Mouse (Mus musculus) myocyte (in vitro differentiated cells): ENCODE data around the gene Btg1. TPM values are rescaled to one million over a fixed set of nuclear protein-coding genes. Genes with fewer than 3 reads are reported as not detected.

ENCODE experiments used
- H3K27me3 ChIP-seq: one replicate; pipeline ENCODE4 v1.6.1; 2011; ENCODE audit not compliant: control insufficient read depth, insufficient read depth, insufficient read length
- H3K36me3 ChIP-seq: one replicate; pipeline ENCODE4 v1.6.1; 2011; ENCODE audit not compliant: control insufficient read depth, insufficient read depth
- H3K4me2 ChIP-seq: one replicate; pipeline ENCODE4 v1.6.1; 2011; ENCODE audit warnings: low read depth, control low read depth
- H3K4me3 ChIP-seq: one replicate; pipeline ENCODE4 v1.5.1; 2011; ENCODE audit warnings: mild to moderate bottlenecking, control low read depth, moderate library complexity
- H3K79me2 ChIP-seq: one replicate; pipeline ENCODE4 v1.6.1; 2011; ENCODE audit not compliant: control insufficient read depth, insufficient read depth
- H3ac ChIP-seq: one replicate; pipeline ENCODE4 v1.6.1; 2011; ENCODE audit not compliant: control insufficient read depth, insufficient read length
- CEBPB ChIP-seq: IDR thresholded peaks from 2 replicates; pipeline ENCODE4 v1.6.1; 2011; ENCODE audit warnings: mild to moderate bottlenecking, moderate library complexity; ENCODE audit not compliant: poor library complexity, insufficient read depth, severe bottlenecking
- E2F4 ChIP-seq: IDR thresholded peaks from one replicate; pipeline ENCODE4 v1.6.1; 2011; ENCODE audit warnings: mild to moderate bottlenecking, control low read depth, moderate library complexity; ENCODE audit not compliant: insufficient read depth
- MAX ChIP-seq: IDR thresholded peaks from one replicate; pipeline ENCODE4 v1.6.1; 2011; ENCODE audit warnings: low read depth, mild to moderate bottlenecking, control low read depth
- MYOD1 ChIP-seq, 3 experiments: IDR thresholded peaks; one replicate each; pipeline ENCODE4 v1.6.1; 2011; ENCODE audit warnings: control low read depth in 2 of 3, low read depth in 2 of 3, mild to moderate bottlenecking in 2 of 3, moderate library complexity in 1 of 3; ENCODE audit not compliant: insufficient read length in 2 of 3, control insufficient read depth in 1 of 3
- MYOG ChIP-seq, 3 experiments: IDR thresholded peaks; one replicate each; pipeline ENCODE4 v1.6.1; 2011; ENCODE audit warnings: control low read depth in 2 of 3, low read depth in 2 of 3, mild to moderate bottlenecking in 2 of 3; ENCODE audit not compliant: insufficient read length in 2 of 3, control insufficient read depth in 1 of 3, insufficient read depth in 1 of 3
- POLR2A ChIP-seq: IDR thresholded peaks from one replicate; pipeline ENCODE4 v1.6.1; 2011; ENCODE audit warnings: low read depth, mild to moderate bottlenecking, control low read depth, moderate library complexity; ENCODE audit not compliant: insufficient read length
- POLR2AphosphoS2 ChIP-seq: IDR thresholded peaks from one replicate; pipeline ENCODE4 v1.6.1; 2011; ENCODE audit warnings: low read depth, control low read depth; ENCODE audit not compliant: insufficient read length
- REST ChIP-seq: IDR thresholded peaks from one replicate; pipeline ENCODE4 v1.6.1; 2011; ENCODE audit warnings: mild to moderate bottlenecking, control low read depth, moderate library complexity; ENCODE audit not compliant: insufficient read depth, insufficient read length
- SRF ChIP-seq: IDR thresholded peaks from one replicate; pipeline ENCODE4 v1.6.1; 2011; ENCODE audit warnings: low read depth; ENCODE audit not compliant: control insufficient read depth, insufficient read length
- TCF12 ChIP-seq: IDR thresholded peaks from one replicate; pipeline ENCODE4 v1.6.1; 2011; ENCODE audit warnings: mild to moderate bottlenecking, control low read depth; ENCODE audit not compliant: poor library complexity, insufficient read depth, severe bottlenecking
- TCF3 ChIP-seq: IDR thresholded peaks from one replicate; pipeline ENCODE4 v1.6.1; 2011; ENCODE audit warnings: low read depth, control low read depth; ENCODE audit not compliant: insufficient read length
- USF1 ChIP-seq: IDR thresholded peaks from one replicate; pipeline ENCODE4 v1.6.1; 2011; ENCODE audit warnings: low read depth, mild to moderate bottlenecking, control low read depth, moderate library complexity
- polyA plus RNA-seq: library from polyadenylated mRNA; unstranded; fragments of >200 nt; fragmentation: generic; extraction: Trizol; gene quantifications from one replicate; pipeline ENCODE4 v1.2.1, GENCODE M21; 2012; ENCODE audit warnings: missing spikeins

The Btg1 gene
- polyA plus RNA-seq, 1 experiment: 49.9 TPM

DNA sequence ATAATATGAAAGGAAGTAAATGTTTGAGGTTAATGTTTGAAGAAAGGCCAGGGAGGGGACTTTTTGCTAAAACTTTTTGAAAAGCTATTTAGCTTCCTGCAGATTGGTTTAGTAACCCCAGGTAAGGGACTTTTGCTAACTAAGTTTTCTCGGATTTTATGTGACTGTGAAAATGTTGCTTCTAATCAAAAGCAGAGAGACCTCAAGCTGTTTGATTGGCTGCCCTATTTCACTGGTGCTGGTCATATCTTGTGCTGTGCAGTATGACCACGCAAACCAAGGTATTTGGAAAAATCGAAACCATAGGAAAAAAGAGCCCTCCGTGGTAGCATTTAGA, 30.0 kb upstream of the Btg1 start:
- Histone ChIP-seq H3K4me3 (no peak overlapping the region), H3ac (no peak overlapping the region), H3K4me2 (no peak overlapping the region)

DNA sequence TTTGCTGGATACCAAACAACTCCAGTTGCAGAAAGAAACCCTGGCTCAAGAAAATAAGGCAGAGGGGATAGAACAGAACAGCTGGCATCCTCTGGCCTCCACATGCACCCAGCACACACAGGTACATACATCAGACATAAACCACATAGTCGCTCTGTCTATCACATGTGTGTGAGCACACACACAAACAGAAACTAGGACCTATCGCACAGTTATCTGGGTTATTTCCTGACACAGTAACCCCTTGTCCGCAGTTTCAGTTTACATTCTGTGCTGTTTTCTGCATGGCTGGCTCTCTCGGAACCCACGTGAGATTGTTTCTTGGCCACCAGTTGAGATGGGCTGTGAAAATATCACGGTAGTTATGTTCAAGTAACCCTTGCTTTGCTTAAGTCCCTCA, 28.6 kb upstream of the Btg1 start:
- Histone ChIP-seq H3K36me3 (no peaks in the 10 kb centered on the region), H3K27me3 (no peaks in the 10 kb centered on the region), H3ac (no peak overlapping the region), H3K79me2 (no peaks in the 10 kb centered on the region), H3K4me2 (no peak overlapping the region), H3K4me3 (no peak overlapping the region)
- TF ChIP-seq E2F4 (no peak), MYOG (IDR thresholded peaks at IDR 0.05; ENCODE audit: control insufficient read depth in 1 of 3, insufficient read depth in 1 of 3, insufficient read length in 2 of 3, low read depth in 2 of 3) (no peak), POLR2AphosphoS2 (no peak), CEBPB (no peak), REST (no peak), MYOD1 (IDR thresholded peaks at IDR 0.05; ENCODE audit: control insufficient read depth in 1 of 3, insufficient read length in 2 of 3, low read depth in 2 of 3) (no peak), MAX (no peak), USF1 (no peak), SRF (no peak), TCF3 (no peak), POLR2A (no peak), TCF12 (no peak)

More for the DNA sequence above, 30.0 kb upstream of the Btg1 start:
- TF ChIP-seq CEBPB (no peak), POLR2A (no peak), E2F4 (no peak), TCF3 (no peak), USF1 (no peak), TCF12 (no peak), SRF (no peak), MYOG (IDR thresholded peaks at IDR 0.05; ENCODE audit: control insufficient read depth in 1 of 3, insufficient read depth in 1 of 3, insufficient read length in 2 of 3, low read depth in 2 of 3) (no peak), MAX (no peak), REST (no peak), POLR2AphosphoS2 (no peak), MYOD1 (IDR thresholded peaks at IDR 0.05; ENCODE audit: control insufficient read depth in 1 of 3, insufficient read length in 2 of 3, low read depth in 2 of 3) (no peak)
- H3K27me3 ChIP-seq: no peaks in the 10 kb centered on the region
- H3K79me2 ChIP-seq: no peaks in the 10 kb centered on the region
- no peaks in the 10 kb centered on the region for H3K36me3 ChIP-seq

DNA sequence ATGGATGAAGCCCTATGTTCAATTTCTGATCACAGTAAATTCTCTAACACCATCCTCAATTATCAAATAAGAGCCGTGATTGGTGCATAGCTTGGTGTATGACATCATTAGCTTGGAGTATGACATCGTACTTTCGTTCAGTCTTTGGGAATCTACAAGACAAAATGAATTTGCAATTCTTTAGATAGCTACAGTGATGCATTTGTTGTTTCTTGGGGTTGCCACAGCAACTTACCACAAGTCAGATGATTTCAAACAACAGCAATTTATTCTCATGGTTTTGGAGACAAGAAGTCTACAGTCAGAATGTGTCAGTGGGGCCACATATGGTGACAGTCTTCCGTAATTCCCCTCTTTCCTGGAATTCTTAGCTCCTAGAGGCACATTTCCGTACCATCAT, 27.0 kb upstream of the Btg1 start:
- Histone ChIP-seq H3K79me2 (no peaks in the 10 kb centered on the region), H3ac (no peak overlapping the region), H3K4me2 (no peak overlapping the region), H3K36me3 (no peaks in the 10 kb centered on the region), H3K4me3 (no peak overlapping the region), H3K27me3 (no peaks in the 10 kb centered on the region)
- TF ChIP-seq CEBPB (no peak), POLR2AphosphoS2 (no peak), TCF3 (no peak), MYOG (IDR thresholded peaks at IDR 0.05; ENCODE audit: control insufficient read depth in 1 of 3, insufficient read depth in 1 of 3, insufficient read length in 2 of 3, low read depth in 2 of 3) (no peak), MAX (no peak), E2F4 (no peak), TCF12 (no peak), REST (no peak), SRF (no peak), USF1 (no peak), MYOD1 (IDR thresholded peaks at IDR 0.05; ENCODE audit: control insufficient read depth in 1 of 3, insufficient read length in 2 of 3, low read depth in 2 of 3) (no peak), POLR2A (no peak)

DNA sequence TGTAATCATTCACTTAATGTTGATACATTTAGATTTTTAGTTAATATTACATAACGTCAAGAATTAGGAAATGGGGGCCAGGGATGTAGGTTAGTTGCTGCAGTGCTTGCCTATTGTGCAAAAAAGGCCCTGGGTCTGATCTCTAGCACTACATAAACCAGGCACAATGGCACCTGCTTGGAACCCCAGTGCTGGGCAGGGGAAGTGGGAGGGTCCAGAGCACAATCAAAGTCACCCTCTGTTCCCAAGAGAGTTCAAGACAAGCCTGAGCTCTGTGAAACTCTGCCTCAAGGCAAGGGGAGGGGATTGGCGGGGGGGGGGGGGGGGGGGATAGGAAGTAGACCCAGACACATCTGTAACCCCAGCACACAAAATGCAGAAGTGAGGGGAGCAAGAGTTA, 24.7 kb upstream of the Btg1 start:
- Histone ChIP-seq H3K79me2 (no peaks in the 10 kb centered on the region), H3K4me2 (no peak overlapping the region), H3K4me3 (no peak overlapping the region), H3ac (no peak overlapping the region), H3K27me3 (no peaks in the 10 kb centered on the region), H3K36me3 (no peaks in the 10 kb centered on the region)
- TF ChIP-seq MAX (no peak), SRF (no peak), POLR2AphosphoS2 (no peak), USF1 (no peak), CEBPB (no peak), MYOD1 (IDR thresholded peaks at IDR 0.05; ENCODE audit: control insufficient read depth in 1 of 3, insufficient read length in 2 of 3, low read depth in 2 of 3) (no peak), REST (no peak), TCF3 (no peak), TCF12 (no peak), POLR2A (no peak), MYOG (IDR thresholded peaks at IDR 0.05; ENCODE audit: control insufficient read depth in 1 of 3, insufficient read depth in 1 of 3, insufficient read length in 2 of 3, low read depth in 2 of 3) (no peak), E2F4 (no peak)

DNA sequence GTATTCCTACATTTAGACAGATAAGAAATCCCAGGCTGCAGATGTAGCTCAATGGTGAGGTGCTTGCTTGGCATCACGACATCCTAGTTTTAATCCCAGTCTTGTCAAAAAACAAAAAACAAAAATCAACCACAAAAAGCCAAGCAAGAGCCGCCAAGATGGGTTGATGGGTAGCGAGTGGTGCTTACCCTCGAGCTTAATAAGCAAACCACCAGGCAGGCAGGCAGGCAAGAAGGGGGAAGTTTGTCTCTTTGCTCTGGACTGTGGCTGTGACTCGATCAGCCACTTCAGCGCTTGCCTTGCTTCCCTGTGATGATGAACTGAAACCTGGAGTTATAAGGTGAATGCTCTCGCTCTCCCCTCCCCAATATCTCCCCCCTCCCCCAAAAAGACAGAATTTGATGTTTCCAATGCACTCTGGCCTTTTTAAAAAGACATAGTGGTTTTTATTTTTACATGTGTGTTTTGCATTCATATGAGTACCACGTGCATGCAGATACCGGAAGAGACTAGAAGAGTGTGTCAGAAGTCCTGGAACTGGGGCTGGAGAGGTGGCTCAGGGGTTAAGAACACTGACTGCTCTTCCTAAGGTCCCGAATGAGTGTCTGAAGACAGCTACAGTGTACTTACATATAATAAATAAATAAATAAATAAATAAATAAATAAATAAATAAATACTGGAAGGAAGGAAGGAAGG, 21.2 kb upstream of the Btg1 start:
- no peak for TF ChIP-seq CEBPB
- no peak for TF ChIP-seq SRF
- TF ChIP-seq MAX: no peak
- no peak for TF ChIP-seq POLR2A
- no peak for TF ChIP-seq USF1
- TF ChIP-seq MYOD1 (IDR thresholded peaks at IDR 0.05; ENCODE audit: control insufficient read depth in 1 of 3, insufficient read length in 2 of 3, low read depth in 2 of 3): no peak
- TF ChIP-seq TCF3: no peak
- no peak for TF ChIP-seq REST
- no peak for TF ChIP-seq MYOG (IDR thresholded peaks at IDR 0.05; ENCODE audit: control insufficient read depth in 1 of 3, insufficient read depth in 1 of 3, insufficient read length in 2 of 3, low read depth in 2 of 3)
- no peak for TF ChIP-seq E2F4
- TF ChIP-seq TCF12: no peak
- no peak for TF ChIP-seq POLR2AphosphoS2
- no peak overlapping the region for H3K4me3 ChIP-seq
- no peaks in the 10 kb centered on the region for H3K27me3 ChIP-seq
- H3ac ChIP-seq: no peak overlapping the region
- no peaks in the 10 kb centered on the region for H3K36me3 ChIP-seq
- no peak overlapping the region for H3K4me2 ChIP-seq
- H3K79me2 ChIP-seq: no peaks in the 10 kb centered on the region
